Mouse (Mus musculus): Measurements from ENCODE around the gene Cwh43.

Cwh43 gene

GRCm38 (mm10) chr5:73405981-73406722 is at the start of gene Cwh43:
Gene Cwh43 (plus strand): TSS chr5:73406075.
- no peak for DNase-seq (ENCODE audit: low spot score in 2 of 2)

GRCm38 (mm10) chr5:73359134-73359751 is 46.6 kb upstream of the Cwh43 start:
- DNase-seq (ENCODE audit: low spot score in 2 of 2): no peak

GRCm38 (mm10) chr5:73359752-73360141 is 46.1 kb upstream of the Cwh43 start:
- DNase-seq (ENCODE audit: low spot score in 2 of 2): no peak

- DNase-seq (ENCODE audit: low spot score in 2 of 2): no peak
These were observed 45.6 kb upstream of the Cwh43 start for GRCm38 (mm10) chr5:73360240-73360639.

- no peak for DNase-seq (ENCODE audit: low spot score in 2 of 2)
These were observed 43.5 kb upstream of the Cwh43 start for GRCm38 (mm10) chr5:73362338-73362737.

GRCm38 (mm10) chr5:73362791-73363190 is 43.1 kb upstream of the Cwh43 start:
- DNase-seq (ENCODE audit: low spot score in 2 of 2): no peak

- DNase-seq (ENCODE audit: low spot score in 2 of 2): no peak
These were observed 41.6 kb upstream of the Cwh43 start for GRCm38 (mm10) chr5:73364107-73364864.

GRCm38 (mm10) chr5:73367906-73368305 is 38.0 kb upstream of the Cwh43 start:
- no peak for DNase-seq (ENCODE audit: low spot score in 2 of 2)

GRCm38 (mm10) chr5:73368845-73369447 is 36.9 kb upstream of the Cwh43 start:
- DNase-seq (ENCODE audit: low spot score in 2 of 2): no peak

- DNase-seq (ENCODE audit: low spot score in 2 of 2): no peak
These were observed 36.1 kb upstream of the Cwh43 start for GRCm38 (mm10) chr5:73369731-73370130.

GRCm38 (mm10) chr5:73372601-73373000 is 33.3 kb upstream of the Cwh43 start:
- no peak for DNase-seq (ENCODE audit: low spot score in 2 of 2)

GRCm38 (mm10) chr5:73373184-73373583 is 32.7 kb upstream of the Cwh43 start:
- no peak for DNase-seq (ENCODE audit: low spot score in 2 of 2)

- DNase-seq (ENCODE audit: low spot score in 2 of 2): no peak
These were observed 29.8 kb upstream of the Cwh43 start for GRCm38 (mm10) chr5:73376041-73376440.

GRCm38 (mm10) chr5:73376491-73376890 is 29.4 kb upstream of the Cwh43 start:
- DNase-seq (ENCODE audit: low spot score in 2 of 2): no peak

GRCm38 (mm10) chr5:73379908-73380307 is 26.0 kb upstream of the Cwh43 start:
- peak; percentile 87 to 89 for DNase-seq (ENCODE audit: low spot score in 2 of 2)

- DNase-seq (ENCODE audit: low spot score in 2 of 2): no peak
These were observed 25.0 kb upstream of the Cwh43 start for GRCm38 (mm10) chr5:73380829-73381228.

GRCm38 (mm10) chr5:73381510-73381909 is 24.4 kb upstream of the Cwh43 start:
- no peak for DNase-seq (ENCODE audit: low spot score in 2 of 2)

- no peak for DNase-seq (ENCODE audit: low spot score in 2 of 2)
These were observed 23.8 kb upstream of the Cwh43 start for GRCm38 (mm10) chr5:73381976-73382540.

- peak; percentile 59 to 74 for DNase-seq (ENCODE audit: low spot score in 2 of 2)
These were observed 22.9 kb upstream of the Cwh43 start for GRCm38 (mm10) chr5:73382737-73383646.

- no peak for DNase-seq (ENCODE audit: low spot score in 2 of 2)
These were observed 22.3 kb upstream of the Cwh43 start for GRCm38 (mm10) chr5:73383647-73383970.

- DNase-seq (ENCODE audit: low spot score in 2 of 2): no peak
These were observed 12.8 kb upstream of the Cwh43 start for GRCm38 (mm10) chr5:73393041-73393440.

All from cerebellum, postnatal 4 days (tissue).